Mouse (Mus musculus) urinary bladder, adult 18-20 months (tissue): ENCODE data around the gene Stk11.

Source experiments
- DNase-seq, 2 experiments: peaks; one replicate each; pipeline ENCODE4 v3.0.0; 2022; ENCODE audit warnings: low spot score in 2 of 2, mixed read lengths in 2 of 2

Gene Stk11

DNA sequence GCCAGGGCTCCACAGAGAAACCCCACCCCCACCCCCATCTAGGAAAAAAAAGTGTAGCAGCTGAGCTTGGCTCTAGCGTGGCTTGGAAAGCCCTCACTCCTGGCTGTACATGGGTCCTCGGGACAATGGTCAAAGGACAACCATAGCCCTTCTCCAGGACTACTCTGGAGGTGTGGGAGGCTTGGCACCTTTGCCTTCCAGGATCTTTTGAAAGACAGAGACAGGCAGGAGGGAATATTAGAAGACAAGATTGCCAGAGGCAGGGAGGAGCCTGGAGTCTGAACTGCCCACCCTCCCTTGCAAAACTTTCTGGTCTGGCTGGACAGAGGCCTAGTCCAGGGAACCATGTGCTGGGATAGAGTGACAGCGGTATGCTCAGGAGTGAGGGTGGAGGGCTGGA lies 20.9 kb upstream of the Stk11 start:
- DNase-seq, result no peak

DNA sequence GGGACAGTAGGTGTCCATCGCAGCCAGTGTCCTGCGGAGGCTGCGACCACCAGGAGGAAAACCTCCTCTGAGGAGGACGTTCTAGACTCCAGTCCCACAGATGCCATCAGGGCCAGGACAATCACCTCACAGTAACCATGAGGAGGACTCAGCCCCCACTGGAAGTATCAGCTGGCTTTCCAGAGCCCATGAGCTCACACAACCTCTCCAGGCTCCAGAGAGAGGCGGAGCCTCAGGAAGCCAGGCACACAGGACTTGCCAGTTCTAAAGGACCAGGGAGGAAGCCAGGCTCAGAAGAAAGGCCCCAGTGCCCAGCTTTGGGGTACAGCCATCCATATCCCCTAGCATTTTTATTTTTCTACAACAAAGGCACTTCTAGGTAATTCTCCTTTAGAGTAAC lies 20.1 kb upstream of the Stk11 start:
- no peak for DNase-seq

DNA sequence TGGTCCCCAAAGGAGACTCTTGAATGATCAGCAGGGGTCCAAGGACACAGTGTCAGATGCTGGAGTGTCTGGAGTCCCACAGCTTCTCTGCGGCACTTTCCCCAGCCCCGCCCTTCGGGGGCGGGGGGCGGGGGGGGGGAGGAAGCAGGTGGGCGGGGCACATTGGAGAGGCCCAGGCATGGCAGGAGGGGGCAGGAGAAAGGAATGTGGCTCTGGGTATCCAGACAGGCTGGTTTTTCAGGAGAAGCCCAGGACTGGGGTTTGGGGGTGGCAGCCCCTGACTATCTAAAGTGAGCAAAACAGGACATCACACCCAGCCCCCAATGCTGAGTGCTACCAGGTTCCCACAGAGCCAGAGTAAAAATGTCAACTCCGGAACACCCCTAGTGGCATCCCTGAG lies 18.3 kb upstream of the Stk11 start:
- DNase-seq, result no peak

GRCm38 (mm10) chr10:80098630-80099029 lies 17.0 kb upstream of the Stk11 start:
- DNase-seq, result no peak

- DNase-seq, result no peak
These were observed 14.6 kb upstream of the Stk11 start for GRCm38 (mm10) chr10:80100982-80101381.

DNA sequence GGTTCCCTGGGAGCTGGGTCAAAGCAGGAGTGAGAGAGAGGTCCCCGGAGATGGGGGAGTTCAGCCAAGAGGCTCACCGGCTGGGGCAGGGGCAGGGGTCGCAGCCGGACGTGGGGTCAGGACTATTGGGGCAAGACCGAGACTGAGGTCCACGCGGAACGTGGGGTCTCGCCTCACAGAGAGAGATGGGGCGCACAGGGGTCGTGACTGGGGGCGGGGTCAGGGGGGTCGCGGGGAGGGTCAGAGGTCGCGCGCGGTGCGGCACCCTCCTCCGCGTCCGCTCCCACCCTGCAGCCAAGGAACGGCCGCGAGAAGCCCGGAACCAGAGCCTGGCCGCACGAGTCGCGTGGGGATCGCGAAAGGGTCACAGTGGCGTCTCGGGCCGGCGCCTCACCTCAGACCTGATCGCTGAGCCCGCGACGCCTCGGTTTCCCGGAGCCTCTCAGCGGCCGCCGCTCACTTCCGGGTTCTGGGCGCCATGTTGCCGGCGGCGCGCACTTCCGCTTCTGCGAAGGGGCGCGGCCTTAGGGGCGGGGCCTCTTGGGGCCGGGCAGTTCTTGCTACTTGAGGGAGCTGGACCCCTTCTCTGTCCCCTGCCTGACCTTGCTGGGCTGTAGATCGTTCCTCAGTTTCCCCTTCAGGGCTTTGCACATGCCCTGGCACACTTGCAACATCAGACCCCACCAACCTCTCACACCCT lies 13.2 kb upstream of the Stk11 start:
- peak; percentile 82 to 85 for DNase-seq

GRCm38 (mm10) chr10:80103032-80103431 lies 12.6 kb upstream of the Stk11 start:
- no peak for DNase-seq

GRCm38 (mm10) chr10:80104181-80104580 lies 11.4 kb upstream of the Stk11 start:
- DNase-seq, result no peak

GRCm38 (mm10) chr10:80105460-80105859 lies 10.1 kb upstream of the Stk11 start, which contains the start of gene Sbno2:
Gene Sbno2 (minus strand): TSS chr10:80105571.
- DNase-seq, result no peak

DNA sequence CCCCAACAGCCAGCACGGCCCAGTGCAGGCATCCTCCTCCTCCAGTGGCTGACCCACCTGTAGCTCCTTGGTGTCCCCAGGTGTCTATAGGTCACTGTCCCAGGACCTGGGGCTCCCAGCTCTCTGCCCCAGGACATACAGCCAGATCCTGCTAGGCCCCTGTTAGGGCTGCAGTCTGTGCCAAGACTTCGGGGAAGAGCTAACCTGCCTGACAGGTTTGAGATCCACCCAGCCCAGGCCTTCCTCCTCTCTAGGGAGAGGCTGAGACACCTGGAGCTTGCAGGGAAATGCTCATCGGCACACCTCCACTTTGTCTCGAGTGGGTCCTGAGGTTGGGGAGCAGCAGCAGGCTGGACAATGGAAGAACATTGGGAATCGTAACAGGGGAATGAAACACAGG lies 9.7 kb upstream of the Stk11 start:
- peak in 1 of 2 experiments; percentile 59 for DNase-seq

DNA sequence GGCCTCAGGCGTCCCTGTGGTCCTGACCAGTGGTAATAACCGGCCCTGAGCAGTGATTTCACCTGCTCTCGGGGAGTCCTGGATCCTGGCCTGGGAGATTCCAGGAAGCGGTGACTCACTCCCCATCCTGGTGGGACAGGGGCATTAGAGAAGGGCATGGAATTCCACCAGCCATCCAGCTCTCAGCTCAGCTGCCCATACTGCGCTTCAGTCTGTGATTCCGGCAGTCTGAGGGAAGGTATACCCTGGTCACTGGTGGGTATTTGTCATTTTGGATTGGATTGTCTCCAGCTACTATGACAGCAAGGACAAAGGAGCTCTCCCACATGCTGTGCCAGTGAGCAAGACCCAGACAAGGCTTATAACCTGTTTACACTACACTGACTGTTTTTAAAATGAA lies 7.9 kb upstream of the Stk11 start:
- no peak for DNase-seq

DNA sequence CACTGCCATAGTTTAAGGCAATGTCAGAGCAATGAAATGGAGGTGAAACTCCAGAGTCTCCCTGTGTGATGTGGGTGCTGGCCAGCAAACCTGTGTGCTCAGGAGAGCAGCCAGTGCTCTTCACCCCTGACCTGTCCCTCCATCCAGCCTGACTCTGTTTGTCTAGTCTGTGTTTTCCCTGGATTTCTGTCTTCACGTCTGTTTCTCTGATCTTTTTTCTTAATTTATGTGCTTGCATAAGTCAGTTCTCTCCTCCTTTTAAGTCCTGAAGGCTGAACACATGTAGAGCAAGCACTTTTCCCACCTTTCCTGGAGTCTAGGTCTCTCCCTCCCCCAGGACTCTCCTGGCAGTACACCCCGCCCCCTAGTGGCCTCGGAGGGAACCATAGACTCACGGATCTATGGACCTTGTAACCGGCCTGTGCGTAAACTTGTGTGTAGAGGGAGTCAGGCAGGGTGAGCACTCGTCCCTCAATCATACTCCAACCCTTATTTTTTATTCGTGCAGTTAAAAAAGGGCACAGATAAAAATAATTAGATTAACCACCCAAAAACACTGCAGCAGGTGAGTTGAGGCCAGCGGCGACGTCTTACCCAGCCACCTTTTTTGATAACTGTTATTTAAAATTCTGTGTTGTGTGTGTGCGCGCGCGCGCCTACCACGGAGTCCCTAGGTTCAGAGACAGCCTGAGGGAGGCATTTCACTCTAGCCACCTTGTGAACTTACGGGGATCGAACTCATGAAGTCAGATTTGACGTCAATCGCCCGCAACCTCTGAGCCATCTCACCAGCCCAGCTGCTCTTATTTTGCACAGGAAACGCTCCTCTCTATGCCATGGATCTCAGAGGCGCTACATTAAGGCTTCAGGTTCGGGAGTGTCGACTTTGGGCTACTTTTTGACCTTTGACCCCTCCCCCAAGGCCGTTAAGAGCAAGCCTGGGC lies 990 bp upstream of the Stk11 start:
- DNase-seq, result peak in 1 of 2 experiments; percentile 86

DNA sequence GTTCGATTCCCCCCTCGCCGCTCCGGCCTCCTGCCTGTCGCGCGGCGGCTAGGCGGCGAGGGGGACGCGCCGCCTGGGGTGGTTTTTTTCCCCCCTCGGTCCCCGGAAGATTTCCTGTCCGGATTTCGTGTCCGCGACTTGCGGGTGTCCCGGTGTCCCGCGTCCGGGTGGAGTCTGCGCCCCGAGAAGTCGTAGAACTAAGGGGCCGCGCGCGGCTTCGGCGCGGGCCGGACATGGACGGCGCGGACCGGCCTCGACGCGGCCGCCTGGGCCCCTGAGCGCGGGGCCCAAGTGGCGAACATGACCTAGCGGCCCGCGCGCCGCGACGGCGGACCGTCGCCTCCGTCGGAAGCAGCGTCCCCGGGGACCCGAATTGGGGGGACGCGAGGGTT lies 337 bp downstream of the Stk11 start:
- no peak for DNase-seq

GRCm38 (mm10) chr10:80116563-80116926 lies 942 bp downstream of the Stk11 start:
- DNase-seq, result no peak

DNA sequence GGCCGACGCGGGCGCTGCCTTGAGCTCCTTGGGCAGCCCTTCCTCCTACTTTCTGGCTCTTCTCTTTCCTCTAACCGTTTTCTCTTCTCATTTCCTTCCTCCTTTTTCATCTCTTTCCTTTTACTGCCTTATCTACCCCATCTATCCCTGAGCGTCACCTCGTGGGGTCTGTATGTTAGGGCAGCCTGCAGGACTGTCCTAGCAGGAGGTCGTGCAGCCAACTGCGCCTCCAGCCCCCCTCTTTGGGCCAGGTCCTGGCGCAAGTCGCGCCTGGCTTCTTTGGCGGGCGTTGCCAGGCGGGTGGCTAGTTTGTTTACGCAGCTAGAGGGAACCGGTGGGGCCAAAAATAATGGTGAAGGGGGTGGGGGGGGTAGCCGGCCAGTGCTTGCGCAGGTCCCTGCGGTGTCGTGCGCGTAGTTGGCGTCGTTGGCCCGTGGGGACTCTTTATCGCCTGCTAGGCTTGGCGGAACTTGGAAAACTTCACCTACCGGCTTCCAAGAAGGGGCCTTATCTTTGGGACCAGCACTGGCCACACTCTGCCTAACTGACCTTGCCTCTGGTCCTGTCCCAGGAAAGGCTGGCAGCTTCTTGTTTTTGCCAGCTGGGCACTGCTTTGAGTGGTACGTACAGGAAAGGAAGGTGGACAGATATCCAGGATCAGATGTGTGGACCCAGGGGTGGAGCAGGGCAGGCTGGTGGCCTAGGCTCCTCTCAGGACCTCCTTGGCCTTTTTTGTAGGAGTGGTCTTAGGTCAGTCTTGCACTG lies 1.5 kb downstream of the Stk11 start:
- no peak for DNase-seq

- no peak for DNase-seq
These were observed 2.1 kb downstream of the Stk11 start for GRCm38 (mm10) chr10:80117736-80118135.

- no peak for DNase-seq
These were observed 2.9 kb downstream of the Stk11 start for GRCm38 (mm10) chr10:80118552-80118951.

DNA sequence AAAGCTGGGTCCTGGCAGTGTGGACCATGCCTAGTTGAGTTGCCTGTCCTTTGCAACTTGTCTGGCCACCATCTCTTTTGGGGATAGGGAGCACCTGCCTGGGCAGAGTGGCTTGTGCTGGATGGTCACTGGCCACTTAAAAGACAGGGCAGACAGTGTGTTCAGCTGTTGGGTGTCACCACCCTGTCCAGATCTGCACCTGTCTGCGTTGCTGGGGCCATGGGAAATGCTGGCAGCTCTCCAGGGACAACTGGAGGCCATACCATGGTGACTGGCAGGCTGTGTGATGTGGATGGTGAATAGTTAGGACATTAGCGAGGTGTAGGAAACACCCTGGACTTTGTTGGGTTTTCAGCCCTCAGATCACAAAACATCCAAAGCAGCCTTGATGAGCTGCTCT lies 4.5 kb downstream of the Stk11 start:
- DNase-seq, result no peak

DNA sequence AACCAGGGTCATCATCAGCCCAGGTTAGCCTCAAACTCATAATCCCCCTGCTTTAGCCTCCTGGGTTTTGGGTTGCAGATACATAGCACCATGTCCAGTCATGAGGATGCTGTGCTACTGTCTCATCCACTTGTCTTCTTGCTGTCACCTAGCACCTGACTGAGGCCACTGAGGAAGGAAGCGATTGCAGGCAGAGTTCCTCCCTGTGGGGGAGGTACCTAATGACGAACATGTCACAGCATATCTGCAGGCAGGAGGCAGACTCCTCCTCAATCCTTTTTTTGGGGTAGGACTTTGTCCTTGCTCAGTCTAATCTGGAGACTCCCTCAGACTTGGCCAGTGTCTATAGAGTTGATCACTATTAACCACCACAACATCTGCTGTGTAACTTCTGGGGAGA lies 6.0 kb downstream of the Stk11 start:
- no peak for DNase-seq

DNA sequence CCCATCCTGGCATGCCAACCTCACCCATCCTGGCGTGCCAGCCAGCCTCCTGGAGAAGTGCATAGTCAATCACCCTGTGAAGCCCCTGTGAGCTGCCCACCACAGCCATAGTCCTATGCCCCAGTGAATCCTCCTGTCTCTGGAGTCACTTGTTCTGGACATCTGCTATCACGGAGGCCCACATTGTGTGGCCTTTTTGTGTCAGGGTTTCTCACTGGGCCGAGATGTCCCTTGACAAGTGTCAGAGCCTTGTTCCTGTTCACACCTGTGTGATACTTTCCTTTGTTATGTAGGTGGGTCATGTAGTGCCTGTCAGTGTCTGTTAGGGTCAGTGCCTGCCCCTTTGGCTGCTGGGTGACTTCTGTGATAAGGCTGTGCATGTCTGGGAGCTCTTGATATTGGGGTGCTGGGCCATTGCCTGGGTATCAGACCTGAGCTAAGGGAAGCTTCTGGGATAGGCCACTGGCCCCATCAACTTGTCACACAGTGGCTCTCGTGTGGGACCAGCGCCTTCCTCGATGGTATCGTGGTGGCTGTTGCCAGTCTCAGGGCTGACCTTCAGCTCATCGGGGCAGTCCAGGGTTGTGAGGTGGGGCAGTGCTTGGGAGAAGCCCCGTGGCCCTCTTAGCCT lies 8.4 kb downstream of the Stk11 start:
- no peak for DNase-seq

- no peak for DNase-seq
These were observed 12.3 kb downstream of the Stk11 start for GRCm38 (mm10) chr10:80127920-80128319.

DNA sequence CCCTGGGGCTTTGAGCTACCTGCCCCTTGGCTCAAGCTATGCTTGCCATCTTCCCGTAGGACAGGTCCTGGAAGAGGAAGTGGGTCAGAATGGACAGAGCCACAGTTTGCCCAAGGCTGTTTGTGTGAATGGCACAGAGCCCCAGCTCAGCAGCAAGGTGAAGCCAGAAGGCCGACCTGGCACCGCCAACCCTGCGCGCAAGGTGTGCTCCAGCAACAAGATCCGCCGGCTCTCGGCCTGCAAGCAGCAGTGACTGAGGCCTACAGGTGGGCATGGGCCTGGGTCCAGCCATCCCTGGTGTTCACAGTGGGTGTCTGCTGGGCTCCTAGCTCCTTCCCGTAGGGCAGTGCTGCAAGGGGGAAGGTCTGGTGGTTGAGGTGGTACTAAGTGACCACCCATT lies 14.2 kb downstream of the Stk11 start:
- DNase-seq, result no peak
